Mouse (Mus musculus) cerebellum, postnatal 36 days (tissue): ENCODE data around the gene Zfp428.

Source experiments
- DNase-seq, 2 experiments: peaks; one replicate each; pipeline ENCODE4 v3.0.0; 2021 to 2022; ENCODE audit warnings: mixed read lengths in 2 of 2

The Zfp428 gene

GRCm38 (mm10) chr7:24523723-24524122, 16.9 kb downstream of the Zfp428 start:
- DNase-seq = no peak

GRCm38 (mm10) chr7:24524978-24525377, 18.2 kb downstream of the Zfp428 start:
- DNase-seq = no peak

GRCm38 (mm10) chr7:24525686-24526420, 19.0 kb downstream of the Zfp428 start:
- DNase-seq = peak; percentile 78 to 79

- DNase-seq = no peak
Measured at GRCm38 (mm10) chr7:24528861-24529260, 22.1 kb downstream of the Zfp428 start.

GRCm38 (mm10) chr7:24529580-24529979, 22.8 kb downstream of the Zfp428 start:
- DNase-seq = no peak

GRCm38 (mm10) chr7:24530062-24530931, 23.5 kb downstream of the Zfp428 start, which contains the start of gene Irgq:
Gene Irgq (plus strand): TSS chr7:24530689.
- DNase-seq = peak; percentile 99

GRCm38 (mm10) chr7:24531211-24531971, 24.6 kb downstream of the Zfp428 start:
- peak; percentile 76 to 83 for DNase-seq

- DNase-seq = no peak
Measured at GRCm38 (mm10) chr7:24533031-24533571, 26.3 kb downstream of the Zfp428 start.

GRCm38 (mm10) chr7:24533806-24534205, 27.0 kb downstream of the Zfp428 start:
- no peak for DNase-seq

GRCm38 (mm10) chr7:24534301-24534700, 27.5 kb downstream of the Zfp428 start:
- DNase-seq = no peak

- DNase-seq = no peak
Measured at GRCm38 (mm10) chr7:24537081-24537480, 30.3 kb downstream of the Zfp428 start.

GRCm38 (mm10) chr7:24537591-24537990, 30.8 kb downstream of the Zfp428 start:
- peak; percentile 79 to 82 for DNase-seq

GRCm38 (mm10) chr7:24538154-24538553, 31.3 kb downstream of the Zfp428 start:
- no peak for DNase-seq

- no peak for DNase-seq
Measured at GRCm38 (mm10) chr7:24538701-24539100, 31.9 kb downstream of the Zfp428 start.

GRCm38 (mm10) chr7:24539686-24540085, 32.9 kb downstream of the Zfp428 start:
- DNase-seq = no peak

GRCm38 (mm10) chr7:24544506-24544905, 37.7 kb downstream of the Zfp428 start:
- no peak for DNase-seq

GRCm38 (mm10) chr7:24546068-24546614, 39.3 kb downstream of the Zfp428 start, which contains the start of the genes Pinlyp and Xrcc1:
Gene Pinlyp (minus strand): TSS chr7:24546118.
Gene Xrcc1 (plus strand): TSS chr7:24546289.
- peak in 1 of 2 experiments; percentile 17 for DNase-seq

GRCm38 (mm10) chr7:24546634-24547389, 40.0 kb downstream of the Zfp428 start:
- DNase-seq = peak; percentile 98 to 99

- DNase-seq = peak in 1 of 2 experiments; percentile 26
Measured at GRCm38 (mm10) chr7:24547534-24548036, 40.8 kb downstream of the Zfp428 start.

- no peak for DNase-seq
Measured at GRCm38 (mm10) chr7:24551985-24552759, 45.4 kb downstream of the Zfp428 start.
